Mouse (Mus musculus) forebrain, embryonic 15.5 days (tissue): Measurements from ENCODE around the gene Col25a1. TPM values are rescaled to one million over a fixed set of nuclear protein-coding genes. Genes with fewer than 3 reads are reported as not detected.
A peak's percentile ranks its signal among the peaks of the same experiment; 100 is the strongest.

Experiments used
- ATAC-seq: fragments of 200-750 bp; cut with Nextera tagmentation; replicated peaks from 2 replicates; pipeline ENCODE4 v1.8.0; 2017; ENCODE audit warnings: mild to moderate bottlenecking, moderate TSS enrichment, moderate library complexity
- H3K27ac ChIP-seq: fragments of 300-500 bp; sonication (generic); replicated peaks from 2 replicates; pipeline ENCODE4 v1.5.1; 2015; ENCODE audit warnings: mild to moderate bottlenecking, inconsistent platforms
- H3K27me3 ChIP-seq: fragments of 300-500 bp; sonication (generic); 2 replicates; pipeline ENCODE4 v1.6.1; 2015; ENCODE audit warnings: inconsistent platforms
- H3K36me3 ChIP-seq: fragments of 300-500 bp; sonication (generic); 2 replicates; pipeline ENCODE4 v1.6.1; 2015; ENCODE audit warnings: mild to moderate bottlenecking, inconsistent platforms
- H3K4me1 ChIP-seq: fragments of 300-500 bp; sonication (generic); 2 replicates; pipeline ENCODE4 v1.6.1; 2015; ENCODE audit warnings: inconsistent platforms
- H3K4me2 ChIP-seq: fragments of 300-500 bp; sonication (generic); replicated peaks from 2 replicates; pipeline ENCODE4 v1.6.1; 2015; ENCODE audit warnings: mild to moderate bottlenecking, inconsistent platforms
- H3K4me3 ChIP-seq: fragments of 300-500 bp; sonication (generic); 2 replicates; pipeline ENCODE4 v1.5.1; 2015; ENCODE audit warnings: mild to moderate bottlenecking, inconsistent platforms
- H3K9ac ChIP-seq: fragments of 300-500 bp; sonication (generic); replicated peaks from 2 replicates; pipeline ENCODE4 v1.6.1; 2015; ENCODE audit warnings: mild to moderate bottlenecking, inconsistent platforms
- H3K9me3 ChIP-seq: fragments of 300-500 bp; sonication (generic); 2 replicates; pipeline ENCODE4 v1.6.1; 2016; ENCODE audit warnings: inconsistent platforms
- WGBS: fragments of 180-500 bp; shearing (Covaris S2); methylation state at CpG from one replicate; pipeline ENCODE4 v1.1.7; 2015; ENCODE audit warnings: mixed read lengths; 5-methylcytosine and 5-hydroxymethylcytosine counted together
- polyA plus RNA-seq: library from polyadenylated mRNA; unstranded; fragments of >200 nt; fragmentation: Nextera tagmentation; extraction: Ambion mirVana; gene quantifications from 2 replicates; pipeline ENCODE4 v1.2.1, GENCODE M21; 2015

Col25a1 gene
- polyA plus RNA-seq, 1 experiment from 2014 or later = 3.8 TPM

DNA sequence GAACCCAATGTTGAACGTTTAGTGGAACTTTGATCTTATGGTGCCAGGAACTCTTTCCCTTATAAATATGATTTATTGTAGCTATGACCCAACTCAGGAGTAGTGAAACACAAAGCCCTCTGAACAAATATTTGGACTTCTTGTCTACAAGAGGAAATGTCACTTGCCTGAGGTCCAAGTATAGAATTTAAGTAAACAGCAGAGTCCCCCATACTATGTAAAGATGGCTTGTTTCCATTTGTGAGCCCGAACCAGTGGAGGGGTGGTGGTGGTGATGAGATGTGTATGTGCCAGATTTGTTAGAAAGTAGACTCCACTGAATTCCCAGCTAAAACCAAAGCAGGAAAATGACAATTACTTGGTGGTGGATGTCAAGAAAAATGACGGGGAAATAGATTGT is 169.2 kb downstream of the Col25a1 start:
- Histone ChIP-seq H3K4me1 (peaks cover 6% of the 10 kb centered on the region), H3K36me3 (no peaks in the 10 kb centered on the region), H3K9ac (no peak overlapping the region), H3K27me3 (no peaks in the 10 kb centered on the region), H3K27ac (no peak overlapping the region), H3K4me3 (no peak overlapping the region), H3K4me2 (no peak overlapping the region), H3K9me3 (no peaks in the 10 kb centered on the region)
- ATAC-seq = no peak
- WGBS = 90% methylated on average over 3 of the region's 3 CpGs

- 74% methylated on average over 12 of the region's 12 CpGs for WGBS
- Histone ChIP-seq H3K9me3 (no peaks in the 10 kb centered on the region), H3K9ac (no peak overlapping the region), H3K4me1 (peaks cover 6% of the 10 kb centered on the region), H3K27ac (no peak overlapping the region), H3K4me2 (no peak overlapping the region), H3K4me3 (no peak overlapping the region), H3K27me3 (no peaks in the 10 kb centered on the region), H3K36me3 (no peaks in the 10 kb centered on the region)
- ATAC-seq = no peak
These were observed 172.3 kb downstream of the Col25a1 start for GRCm38 (mm10) chr3:130303597-130303996.

DNA sequence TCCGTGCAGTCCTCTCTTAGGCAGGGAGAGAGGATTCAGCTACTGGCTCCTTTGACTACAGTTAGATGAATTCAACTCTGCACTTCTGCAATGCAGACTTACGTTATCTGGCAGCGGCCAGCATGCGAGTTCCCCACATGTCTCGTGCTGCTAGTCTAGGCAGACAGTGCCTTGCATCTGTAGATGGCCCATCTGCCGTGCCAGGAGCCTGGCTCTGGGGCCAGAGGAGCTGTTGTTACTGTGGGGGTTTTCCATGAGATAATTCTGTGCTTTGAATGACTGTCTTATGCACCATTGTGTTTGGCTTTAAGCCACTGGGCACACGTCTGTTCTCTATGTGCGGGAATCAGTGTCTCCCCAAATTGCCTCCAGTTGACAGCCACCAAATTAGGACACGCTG is 173.5 kb downstream of the Col25a1 start:
- H3K9me3 ChIP-seq = no peaks in the 10 kb centered on the region
- no peaks in the 10 kb centered on the region for H3K27me3 ChIP-seq
- no peak overlapping the region for H3K4me3 ChIP-seq
- no peak overlapping the region for H3K4me2 ChIP-seq
- 51% methylated on average over 9 of the region's 9 CpGs for WGBS
- peaks cover 6% of the 10 kb centered on the region for H3K4me1 ChIP-seq
- H3K9ac ChIP-seq = no peak overlapping the region
- ATAC-seq = peak; percentile 73
- H3K36me3 ChIP-seq = no peaks in the 10 kb centered on the region
- H3K27ac ChIP-seq = no peak overlapping the region

DNA sequence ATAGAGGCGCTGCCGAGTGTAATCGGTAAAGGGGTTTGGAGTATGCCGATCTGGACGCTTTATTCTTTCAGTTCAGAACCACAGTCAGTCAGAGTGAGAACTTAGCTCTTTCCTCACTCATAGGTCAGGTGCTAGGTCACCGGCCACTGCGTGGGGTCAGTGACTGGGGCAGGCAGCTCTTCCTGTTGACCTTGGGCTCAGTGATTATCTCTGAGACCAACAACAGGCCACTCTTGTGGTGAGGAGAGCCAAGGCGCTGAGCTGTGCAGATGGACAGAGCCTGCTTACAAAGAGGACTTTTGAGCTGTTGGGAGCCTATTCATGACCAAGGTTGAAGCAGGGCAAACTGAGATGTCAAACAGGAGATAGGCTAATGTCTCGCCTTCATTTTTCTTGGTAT is 174.4 kb downstream of the Col25a1 start:
- ATAC-seq = no peak
- 88% methylated on average over 9 of the region's 9 CpGs for WGBS
- no peak overlapping the region for H3K9ac ChIP-seq
- no peaks in the 10 kb centered on the region for H3K27me3 ChIP-seq
- H3K4me1 ChIP-seq = peaks cover 10% of the 10 kb centered on the region
- H3K36me3 ChIP-seq = no peaks in the 10 kb centered on the region
- no peak overlapping the region for H3K4me3 ChIP-seq
- H3K27ac ChIP-seq = no peak overlapping the region
- H3K9me3 ChIP-seq = no peaks in the 10 kb centered on the region
- H3K4me2 ChIP-seq = no peak overlapping the region

GRCm38 (mm10) chr3:130309277-130309676 is 178.0 kb downstream of the Col25a1 start:
- no peak overlapping the region for H3K4me3 ChIP-seq
- H3K9ac ChIP-seq = no peak overlapping the region
- no peak overlapping the region for H3K27ac ChIP-seq
- no peak for ATAC-seq
- 84% methylated on average over 4 of the region's 4 CpGs for WGBS
- H3K4me1 ChIP-seq = peaks cover 13% of the 10 kb centered on the region
- no peaks in the 10 kb centered on the region for H3K36me3 ChIP-seq
- H3K9me3 ChIP-seq = no peaks in the 10 kb centered on the region
- no peaks in the 10 kb centered on the region for H3K27me3 ChIP-seq
- H3K4me2 ChIP-seq = no peak overlapping the region

DNA sequence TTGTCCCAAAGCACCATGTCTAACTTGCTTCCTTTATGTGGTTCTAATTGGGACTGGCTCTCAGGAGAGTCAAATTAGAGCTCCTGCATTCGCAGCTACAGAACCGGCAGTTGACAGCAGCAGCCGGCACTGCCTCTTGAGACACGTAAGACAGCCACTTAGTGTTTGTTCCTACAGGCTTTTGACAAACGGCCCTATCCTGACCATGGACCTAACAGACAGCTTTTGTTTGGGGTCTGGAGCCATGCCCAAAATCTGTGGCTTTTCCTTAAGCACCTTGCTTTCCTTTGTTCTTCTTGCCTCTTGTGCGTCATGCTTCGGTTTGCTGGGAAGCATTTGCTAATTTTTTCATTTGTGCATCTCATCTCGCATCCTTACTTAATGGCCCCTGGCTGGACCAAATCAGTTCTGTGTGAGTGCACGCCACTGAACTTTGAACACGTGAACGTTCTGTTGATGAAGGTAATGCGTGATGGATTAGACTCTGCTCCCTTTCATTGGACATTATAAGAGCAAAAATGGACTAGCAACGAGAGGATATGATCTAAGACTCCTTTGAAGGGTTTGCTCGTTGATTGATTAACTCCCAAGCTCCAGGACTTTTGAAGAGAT is 179.5 kb downstream of the Col25a1 start:
- WGBS = 16% methylated on average over 14 of the region's 14 CpGs
- H3K4me3 ChIP-seq = no peak overlapping the region
- no peaks in the 10 kb centered on the region for H3K36me3 ChIP-seq
- H3K4me2 ChIP-seq = 0 out of 2 replicates have a peak overlapping the region, but pooled peaks have one; percentile 6
- H3K9ac ChIP-seq = no peak overlapping the region
- H3K27me3 ChIP-seq = no peaks in the 10 kb centered on the region
- peaks cover 10% of the 10 kb centered on the region; the same call in 1 of the 2 replicates for H3K4me1 ChIP-seq
- H3K9me3 ChIP-seq = no peaks in the 10 kb centered on the region
- no peak overlapping the region for H3K27ac ChIP-seq
- peak; percentile 79 for ATAC-seq

GRCm38 (mm10) chr3:130313246-130313645 is 181.9 kb downstream of the Col25a1 start:
- ATAC-seq = no peak
- Histone ChIP-seq H3K4me2 (no peak overlapping the region), H3K36me3 (no peaks in the 10 kb centered on the region), H3K9me3 (no peaks in the 10 kb centered on the region), H3K9ac (no peak overlapping the region), H3K4me3 (no peak overlapping the region), H3K27ac (no peak overlapping the region), H3K4me1 (peaks cover 15% of the 10 kb centered on the region; the same call in 1 of the 2 replicates), H3K27me3 (no peaks in the 10 kb centered on the region)
- WGBS = 63% methylated on average over 6 of the region's 6 CpGs

DNA sequence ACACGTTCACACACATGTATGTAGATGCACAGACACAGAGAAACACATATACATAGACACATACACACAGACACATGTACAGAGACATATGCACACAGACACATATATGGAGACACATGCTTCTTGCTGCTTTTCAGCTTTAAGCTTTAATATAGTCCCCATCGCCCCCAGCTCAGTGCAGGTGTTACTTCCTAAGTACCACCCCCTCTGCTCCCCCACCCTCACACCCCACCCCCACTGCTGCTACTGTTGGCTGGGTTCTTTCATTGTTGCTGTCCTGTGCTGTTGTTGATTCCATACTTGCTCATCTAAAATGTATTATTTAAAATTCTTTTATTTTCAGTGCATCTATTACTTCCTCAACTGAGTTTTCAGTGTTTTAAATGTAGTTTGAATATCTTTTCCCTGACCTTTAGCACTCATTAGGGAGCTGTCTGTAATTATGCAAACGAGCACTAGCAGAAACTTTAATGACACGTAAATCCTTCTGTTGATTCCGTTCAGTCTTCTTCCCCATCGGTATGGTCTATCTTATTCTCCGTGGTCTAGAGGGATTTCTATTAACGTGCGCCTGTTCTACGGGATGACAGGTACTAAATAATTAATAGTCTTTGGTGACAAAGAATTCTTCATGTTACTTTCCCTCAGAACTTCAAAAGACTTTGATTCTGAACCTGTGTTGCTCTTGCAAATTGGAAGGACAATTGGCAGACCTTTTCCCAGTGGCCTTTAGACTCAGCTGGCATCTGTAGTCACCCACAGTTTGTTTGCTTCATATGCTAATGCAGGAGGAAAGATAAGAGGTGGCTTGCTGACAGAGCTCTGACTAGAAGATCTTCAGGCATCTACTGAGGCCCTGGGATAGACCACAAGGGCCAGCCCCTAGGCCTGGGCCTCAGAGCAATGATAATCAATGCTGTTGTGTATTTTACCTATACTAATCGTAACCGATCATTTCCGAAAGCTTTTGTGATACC is 196.0 kb downstream of the Col25a1 start:
- H3K27ac ChIP-seq = no peak overlapping the region
- H3K9me3 ChIP-seq = no peaks in the 10 kb centered on the region
- WGBS = 52% methylated on average over 13 of the region's 13 CpGs
- no peak overlapping the region for H3K9ac ChIP-seq
- H3K4me3 ChIP-seq = no peak overlapping the region
- no peaks in the 10 kb centered on the region for H3K27me3 ChIP-seq
- no peaks in the 10 kb centered on the region for H3K4me1 ChIP-seq
- H3K4me2 ChIP-seq = no peak overlapping the region
- no peak for ATAC-seq
- H3K36me3 ChIP-seq = no peaks in the 10 kb centered on the region

- Histone ChIP-seq H3K27me3 (no peaks in the 10 kb centered on the region), H3K9me3 (no peaks in the 10 kb centered on the region), H3K4me3 (no peak overlapping the region), H3K4me1 (no peaks in the 10 kb centered on the region), H3K27ac (no peak overlapping the region), H3K4me2 (no peak overlapping the region), H3K9ac (no peak overlapping the region), H3K36me3 (no peaks in the 10 kb centered on the region)
- no peak for ATAC-seq
- 87% methylated on average over 9 of the region's 9 CpGs for whole genome bisulfite sequencing
These were observed 197.6 kb downstream of the Col25a1 start for GRCm38 (mm10) chr3:130328909-130329308.

- no peak for ATAC-seq
- Histone ChIP-seq H3K4me1 (no peaks in the 10 kb centered on the region), H3K4me2 (no peak overlapping the region), H3K27ac (no peak overlapping the region), H3K27me3 (no peaks in the 10 kb centered on the region), H3K9ac (no peak overlapping the region), H3K9me3 (no peaks in the 10 kb centered on the region), H3K4me3 (no peak overlapping the region), H3K36me3 (no peaks in the 10 kb centered on the region)
- 96% methylated on average over 9 of the region's 9 CpGs for whole genome bisulfite sequencing
These were observed 198.7 kb downstream of the Col25a1 start for GRCm38 (mm10) chr3:130329833-130330555.

GRCm38 (mm10) chr3:130330556-130330950 is 199.3 kb downstream of the Col25a1 start:
- 94% methylated on average over 3 of the region's 3 CpGs for WGBS
- ATAC-seq = no peak

DNA sequence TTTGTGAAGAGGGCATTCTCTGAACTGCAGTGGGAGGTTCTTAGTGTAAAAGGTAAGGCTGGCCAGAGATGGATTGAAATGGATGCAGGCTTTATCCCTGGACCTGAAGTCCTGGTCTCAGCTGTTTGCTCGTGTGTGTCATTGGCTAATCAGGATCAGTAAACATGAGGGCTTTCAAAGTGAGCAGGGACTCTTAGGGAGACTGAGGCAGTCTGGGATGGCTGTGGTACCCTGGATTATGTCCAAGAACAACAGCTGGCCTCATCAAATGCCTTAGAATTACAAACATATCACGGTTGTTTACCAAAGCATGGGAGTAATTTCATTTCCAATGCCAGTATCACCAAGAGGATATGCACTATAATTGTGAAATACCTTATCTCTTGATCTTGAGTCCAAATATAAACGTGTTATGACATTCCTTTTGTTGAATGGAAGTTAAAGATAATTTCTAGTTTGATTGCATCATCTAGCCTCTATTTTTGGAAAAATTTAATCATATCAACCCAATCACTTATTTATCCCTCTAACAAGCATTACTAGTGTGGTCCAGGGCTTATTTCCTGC is 201.1 kb downstream of the Col25a1 start:
- WGBS = 50% methylated on average over 3 of the region's 3 CpGs
- H3K27me3 ChIP-seq = no peaks in the 10 kb centered on the region
- H3K9ac ChIP-seq = no peak overlapping the region
- no peaks in the 10 kb centered on the region for H3K4me1 ChIP-seq
- ATAC-seq = no peak
- H3K9me3 ChIP-seq = no peaks in the 10 kb centered on the region
- H3K4me3 ChIP-seq = no peak overlapping the region
- no peaks in the 10 kb centered on the region for H3K36me3 ChIP-seq
- no peak overlapping the region for H3K4me2 ChIP-seq
- H3K27ac ChIP-seq = no peak overlapping the region

More at GRCm38 (mm10) chr3:130330556-130330950, 199.3 kb downstream of the Col25a1 start:
- H3K9ac ChIP-seq = no peak overlapping the region
- H3K27ac ChIP-seq = no peak overlapping the region
- no peak overlapping the region for H3K4me3 ChIP-seq
- no peak overlapping the region for H3K4me2 ChIP-seq
- no peaks in the 10 kb centered on the region for H3K4me1 ChIP-seq
- no peaks in the 10 kb centered on the region for H3K9me3 ChIP-seq
- no peaks in the 10 kb centered on the region for H3K27me3 ChIP-seq
- H3K36me3 ChIP-seq = no peaks in the 10 kb centered on the region
